Mouse (Mus musculus): Measurements from ENCODE around the gene Rlf. TPM values are rescaled to one million over a fixed set of nuclear protein-coding genes. Genes with fewer than 3 reads are reported as not detected.
A peak's percentile ranks its signal among the peaks of the same experiment; 100 is the strongest.

Rlf gene
- polyA plus RNA-seq (2015; fragmentation: Nextera tagmentation; extraction: Ambion mirVana): 24.4 and 24.5 TPM in 2 replicates

GRCm38 (mm10) chr4:121214793-121215304 lies at the start of gene Rlf:
Gene Rlf, minus strand, starts transcription at chr4:121215084.
- no peaks in the 10 kb centered on the region for H3K9me3 ChIP-seq
- peak; percentile 96 for ATAC-seq (ENCODE audit: borderline replicate concordance, extremely low read depth, low FRiP score, low TSS enrichment)
- H3K27me3 ChIP-seq: peaks cover 3% of the 10 kb centered on the region; the same call in 1 of the 2 replicates
- H3K9ac ChIP-seq: peak within 1 kb of the TSS; percentile 96
- WGBS: under 1% methylated on average over 45 of the region's 48 CpGs
- peaks cover 22% of the 10 kb centered on the region for H3K4me1 ChIP-seq
- H3K27ac ChIP-seq: peak within 1 kb of the TSS; percentile 90
- H3K4me2 ChIP-seq: peak within 1 kb of the TSS; percentile 75
- H3K36me3 ChIP-seq: no peaks in the 10 kb centered on the region
- peak within 1 kb of the TSS; percentile 96 for H3K4me3 ChIP-seq

- ATAC-seq (ENCODE audit: borderline replicate concordance, extremely low read depth, low FRiP score, low TSS enrichment): no peak
- no peaks in the 10 kb centered on the region for H3K27me3 ChIP-seq
- H3K9ac ChIP-seq: no peak overlapping the region
- no peaks in the 10 kb centered on the region for H3K4me1 ChIP-seq
- H3K36me3 ChIP-seq: no peaks in the 10 kb centered on the region
- H3K4me2 ChIP-seq: no peak overlapping the region
- no peaks in the 10 kb centered on the region for H3K9me3 ChIP-seq
- WGBS: 82% methylated on average over 1 of the region's 1 CpGs
- H3K4me3 ChIP-seq: no peak overlapping the region
- H3K27ac ChIP-seq: no peak overlapping the region
Measured at GRCm38 (mm10) chr4:121241612-121242000, 26.7 kb upstream of the Rlf start.

DNA sequence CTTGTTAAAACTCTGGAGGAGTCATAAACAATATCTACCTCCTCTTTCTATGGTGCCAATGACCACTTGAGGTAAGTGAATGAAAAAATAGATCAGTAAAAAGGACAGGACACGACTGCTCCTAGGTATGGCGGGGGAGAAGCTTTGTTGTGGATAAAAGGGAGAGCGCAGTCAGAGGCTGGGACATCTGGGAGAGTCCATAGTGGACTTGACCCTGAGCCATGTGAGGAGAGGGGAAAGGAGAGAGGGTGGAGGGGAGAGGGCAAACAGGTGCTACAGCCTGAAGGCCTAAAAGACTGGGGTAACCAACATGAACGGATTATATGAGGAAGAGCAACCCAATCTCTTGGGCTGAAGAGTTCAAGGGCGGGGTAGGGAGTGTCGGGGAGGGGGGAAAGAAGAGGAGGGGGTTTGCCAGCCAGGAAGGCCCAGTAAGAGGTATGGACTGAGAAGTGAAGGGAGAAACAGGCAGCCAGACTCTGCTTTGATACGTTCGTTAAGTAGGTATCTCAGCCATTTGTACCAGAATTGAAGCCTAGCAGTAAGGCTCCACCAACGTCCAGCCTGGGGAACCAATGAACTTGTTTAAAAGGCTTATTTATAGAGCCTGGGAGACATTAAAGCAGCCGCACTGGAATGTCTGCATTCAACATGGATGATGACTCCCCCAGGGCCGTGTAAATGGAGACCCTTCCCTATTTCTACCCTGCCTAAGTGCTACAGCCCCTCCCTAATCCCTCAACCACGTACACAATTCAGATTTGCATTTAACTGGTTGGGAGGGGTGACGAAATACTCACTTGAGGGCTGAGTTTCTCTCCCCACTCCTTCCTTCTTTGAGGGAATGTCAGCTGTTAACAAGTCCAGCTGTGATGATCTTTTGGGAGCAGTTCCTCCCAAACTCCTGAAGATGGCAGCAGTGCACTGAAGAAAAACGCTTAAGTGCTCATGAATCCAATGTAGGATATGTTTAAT lies 26.0 kb upstream of the Rlf start:
- H3K4me2 ChIP-seq: no peak overlapping the region
- no peaks in the 10 kb centered on the region for H3K4me1 ChIP-seq
- no peaks in the 10 kb centered on the region for H3K27me3 ChIP-seq
- H3K9ac ChIP-seq: no peak overlapping the region
- 42% methylated on average over 14 of the region's 14 CpGs for WGBS
- H3K9me3 ChIP-seq: no peaks in the 10 kb centered on the region
- no peak for ATAC-seq (ENCODE audit: borderline replicate concordance, extremely low read depth, low FRiP score, low TSS enrichment)
- H3K36me3 ChIP-seq: no peaks in the 10 kb centered on the region
- no peak overlapping the region for H3K4me3 ChIP-seq
- H3K27ac ChIP-seq: no peak overlapping the region

- no peak overlapping the region for H3K9ac ChIP-seq
- H3K36me3 ChIP-seq: no peaks in the 10 kb centered on the region
- no peak for ATAC-seq (ENCODE audit: borderline replicate concordance, extremely low read depth, low FRiP score, low TSS enrichment)
- H3K27ac ChIP-seq: no peak overlapping the region
- H3K4me2 ChIP-seq: no peak overlapping the region
- no peaks in the 10 kb centered on the region for H3K9me3 ChIP-seq
- H3K4me1 ChIP-seq: no peaks in the 10 kb centered on the region
- H3K4me3 ChIP-seq: no peak overlapping the region
- WGBS: 59% methylated on average over 4 of the region's 4 CpGs
- H3K27me3 ChIP-seq: no peaks in the 10 kb centered on the region
Measured at GRCm38 (mm10) chr4:121239878-121240277, 25.0 kb upstream of the Rlf start.

DNA sequence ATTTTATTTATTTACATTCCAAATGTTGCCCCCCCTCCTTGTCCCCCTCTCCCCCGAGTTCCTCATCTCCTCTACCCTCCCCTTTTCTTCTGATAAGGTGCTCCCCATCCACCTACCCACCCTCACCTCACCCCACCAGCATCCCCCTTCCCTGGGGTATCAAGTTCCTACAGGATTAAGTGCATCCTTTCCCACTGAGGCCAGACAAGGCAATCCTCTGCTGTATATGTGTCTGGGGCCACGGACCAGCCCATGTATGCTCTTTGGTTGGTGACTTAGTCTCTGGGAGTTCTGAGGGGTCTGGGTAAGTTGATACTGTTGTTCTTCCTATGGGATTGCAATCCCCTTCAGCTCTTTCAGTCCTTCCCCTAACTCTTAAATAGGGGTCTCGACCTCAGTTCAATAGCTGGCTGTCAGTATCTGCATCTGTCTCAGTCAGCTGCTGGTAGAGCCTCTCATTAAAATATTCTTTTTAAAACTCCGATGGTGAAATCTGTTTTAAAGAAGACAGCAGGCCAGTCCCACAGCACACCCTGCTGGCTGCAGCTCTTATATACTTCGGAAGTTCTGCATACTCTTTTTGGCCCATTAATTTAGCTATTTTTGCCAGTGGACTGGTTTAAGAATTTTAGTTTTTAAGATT lies 17.0 kb upstream of the Rlf start:
- Histone ChIP-seq H3K4me2 (no peak overlapping the region), H3K9me3 (no peaks in the 10 kb centered on the region), H3K4me3 (no peak overlapping the region), H3K27ac (no peak overlapping the region), H3K4me1 (no peaks in the 10 kb centered on the region), H3K36me3 (no peaks in the 10 kb centered on the region), H3K9ac (no peak overlapping the region), H3K27me3 (peaks cover 11% of the 10 kb centered on the region; the same call in 1 of the 2 replicates)
- WGBS: 11% methylated on average over 5 of the region's 5 CpGs
- ATAC-seq (ENCODE audit: borderline replicate concordance, extremely low read depth, low FRiP score, low TSS enrichment): no peak

DNA sequence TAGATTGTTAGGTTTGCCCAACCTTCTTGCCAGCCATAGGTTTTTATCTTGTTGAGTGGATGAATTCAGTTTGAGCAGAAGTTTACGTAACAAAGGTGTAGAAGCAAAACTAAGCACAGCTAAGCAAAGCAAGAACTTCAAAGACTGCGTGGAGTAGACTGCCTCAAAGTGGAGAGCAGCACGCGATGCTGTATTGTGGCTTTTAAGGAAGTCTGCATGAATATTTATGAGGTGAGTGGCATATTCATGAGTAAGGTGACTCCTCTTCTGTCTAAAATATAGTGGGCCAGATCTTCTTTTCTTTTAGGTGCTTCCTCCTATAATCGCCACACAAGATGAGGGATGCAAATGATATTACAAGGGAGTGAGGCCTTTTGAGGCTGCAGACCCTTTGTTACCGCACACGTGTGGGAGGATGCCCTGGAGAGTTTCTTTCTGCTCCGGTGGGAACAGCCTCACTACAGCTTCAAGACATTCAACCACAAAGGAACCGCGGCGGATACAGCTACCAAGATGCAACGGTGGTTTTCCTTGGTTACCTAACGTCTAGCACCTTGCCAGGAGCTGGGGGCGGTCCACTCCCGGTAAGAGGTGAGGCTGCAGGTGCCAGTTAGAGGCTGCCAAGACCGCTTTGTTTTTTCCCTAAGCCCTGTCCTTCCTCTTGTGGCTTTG lies 16.2 kb upstream of the Rlf start:
- no peaks in the 10 kb centered on the region for H3K36me3 ChIP-seq
- ATAC-seq (ENCODE audit: borderline replicate concordance, extremely low read depth, low FRiP score, low TSS enrichment): peak; percentile 14; the same call in 1 of the 2 replicates
- WGBS: 3% methylated on average over 16 of the region's 16 CpGs
- H3K9ac ChIP-seq: no peak overlapping the region
- H3K9me3 ChIP-seq: no peaks in the 10 kb centered on the region
- no peaks in the 10 kb centered on the region for H3K4me1 ChIP-seq
- H3K27ac ChIP-seq: no peak overlapping the region
- H3K27me3 ChIP-seq: peaks cover 11% of the 10 kb centered on the region; the same call in 1 of the 2 replicates
- H3K4me3 ChIP-seq: no peak overlapping the region
- H3K4me2 ChIP-seq: no peak overlapping the region

DNA sequence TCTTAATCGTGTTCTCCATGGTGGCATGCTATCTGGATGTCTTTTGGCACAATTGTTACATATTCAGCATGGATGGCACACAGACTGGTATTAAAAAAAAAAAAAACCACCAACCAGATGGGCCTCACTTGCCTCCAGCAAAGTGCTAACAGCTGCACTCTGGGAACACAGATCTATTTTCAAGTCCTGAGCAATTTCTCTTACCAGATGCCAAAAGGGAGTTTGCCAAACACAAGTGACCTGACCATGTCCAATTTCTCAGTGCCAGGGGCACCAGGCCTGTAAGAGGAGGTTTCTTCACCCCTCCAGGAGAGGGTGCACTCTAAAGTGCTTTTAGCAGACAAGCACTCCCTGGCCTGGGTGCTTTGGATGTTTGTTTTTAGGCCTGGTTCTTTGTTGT lies 12.2 kb upstream of the Rlf start:
- Histone ChIP-seq H3K4me3 (no peak overlapping the region), H3K4me2 (no peak overlapping the region)

DNA sequence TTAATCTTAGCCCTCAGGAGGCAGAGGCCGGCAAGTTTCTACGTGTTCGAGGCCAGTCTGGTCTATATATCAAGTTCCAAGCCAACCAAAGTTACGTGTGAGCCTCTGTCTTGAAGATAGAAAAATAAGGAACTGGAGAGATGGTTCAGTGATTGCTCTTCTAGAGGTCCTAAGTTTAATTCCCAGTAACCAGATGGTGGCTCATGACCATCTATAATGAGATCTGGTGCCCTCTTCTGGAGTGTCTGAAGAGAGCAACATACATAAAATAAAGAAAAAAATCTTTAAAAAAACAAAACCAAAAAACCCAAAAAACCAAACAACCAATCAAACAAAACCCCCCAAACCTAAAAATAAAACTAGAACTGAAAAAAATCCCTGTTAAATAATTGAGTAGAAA lies 10.3 kb upstream of the Rlf start:
- H3K9me3 ChIP-seq: no peaks in the 10 kb centered on the region
- H3K4me2 ChIP-seq: no peak overlapping the region
- H3K4me3 ChIP-seq: no peak overlapping the region
- no peak overlapping the region for H3K9ac ChIP-seq
- H3K36me3 ChIP-seq: no peaks in the 10 kb centered on the region
- no peak for ATAC-seq (ENCODE audit: borderline replicate concordance, extremely low read depth, low FRiP score, low TSS enrichment)
- H3K4me1 ChIP-seq: no peaks in the 10 kb centered on the region
- H3K27ac ChIP-seq: no peak overlapping the region
- 82% methylated on average over 4 of the region's 4 CpGs for WGBS
- H3K27me3 ChIP-seq: no peaks in the 10 kb centered on the region

More for the DNA sequence above, 12.2 kb upstream of the Rlf start:
- 52% methylated on average over 1 of the region's 1 CpGs for WGBS
- Histone ChIP-seq H3K27ac (no peak overlapping the region), H3K27me3 (peaks cover 11% of the 10 kb centered on the region; the same call in 1 of the 2 replicates), H3K9me3 (no peaks in the 10 kb centered on the region), H3K36me3 (no peaks in the 10 kb centered on the region), H3K4me1 (no peaks in the 10 kb centered on the region), H3K9ac (no peak overlapping the region)
- ATAC-seq (ENCODE audit: borderline replicate concordance, extremely low read depth, low FRiP score, low TSS enrichment): no peak

DNA sequence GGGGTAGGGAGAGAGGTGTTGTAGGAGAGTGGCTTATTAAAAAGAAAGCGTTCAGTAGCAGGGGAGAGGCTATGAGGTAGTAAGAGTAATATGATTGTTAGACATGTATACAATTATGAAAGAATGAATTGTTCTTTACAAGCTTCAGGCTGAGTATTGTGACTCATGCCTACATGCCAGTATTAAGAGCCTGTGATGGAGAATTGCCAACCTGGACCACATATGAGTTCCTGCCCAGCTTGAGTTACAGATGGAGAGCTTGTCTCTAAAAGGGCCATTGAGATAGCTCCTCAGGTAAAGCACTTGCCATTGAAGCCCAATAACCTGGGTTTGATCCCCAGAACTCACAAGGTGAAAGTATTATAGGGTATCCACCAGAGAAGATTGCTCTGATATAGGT lies 8.3 kb upstream of the Rlf start:
- Histone ChIP-seq H3K4me1 (no peaks in the 10 kb centered on the region), H3K4me3 (no peak overlapping the region), H3K4me2 (no peak overlapping the region), H3K27ac (no peak overlapping the region), H3K9ac (no peak overlapping the region), H3K36me3 (no peaks in the 10 kb centered on the region), H3K27me3 (no peaks in the 10 kb centered on the region), H3K9me3 (no peaks in the 10 kb centered on the region)
- ATAC-seq (ENCODE audit: borderline replicate concordance, extremely low read depth, low FRiP score, low TSS enrichment): no peak
- WGBS: 68% methylated on average over 1 of the region's 1 CpGs

- Histone ChIP-seq H3K36me3 (no peaks in the 10 kb centered on the region), H3K4me3 (no peak overlapping the region), H3K27ac (no peak overlapping the region), H3K9ac (no peak overlapping the region), H3K9me3 (no peaks in the 10 kb centered on the region), H3K4me1 (peaks cover 22% of the 10 kb centered on the region), H3K27me3 (peaks cover 3% of the 10 kb centered on the region; the same call in 1 of the 2 replicates), H3K4me2 (no peak overlapping the region)
- no peak for ATAC-seq (ENCODE audit: borderline replicate concordance, extremely low read depth, low FRiP score, low TSS enrichment)
- 49% methylated on average over 2 of the region's 2 CpGs for WGBS
Measured at GRCm38 (mm10) chr4:121216216-121216615, 1.3 kb upstream of the Rlf start.

- H3K4me2 ChIP-seq: peak overlapping the region; percentile 75
- no peaks in the 10 kb centered on the region for H3K36me3 ChIP-seq
- peaks cover 22% of the 10 kb centered on the region for H3K4me1 ChIP-seq
- peaks cover 3% of the 10 kb centered on the region; the same call in 1 of the 2 replicates for H3K27me3 ChIP-seq
- ATAC-seq (ENCODE audit: borderline replicate concordance, extremely low read depth, low FRiP score, low TSS enrichment): no peak
- no peak overlapping the region for H3K27ac ChIP-seq
- H3K9ac ChIP-seq: peak overlapping the region; percentile 96
- peak overlapping the region; percentile 96 for H3K4me3 ChIP-seq
- no peaks in the 10 kb centered on the region for H3K9me3 ChIP-seq
- 25% methylated on average over 5 of the region's 5 CpGs for WGBS
Measured at GRCm38 (mm10) chr4:121215489-121215888, 605 bp upstream of the Rlf start.
